Mouse (Mus musculus): ENCODE measurements around the gene Spn.

DNA sequence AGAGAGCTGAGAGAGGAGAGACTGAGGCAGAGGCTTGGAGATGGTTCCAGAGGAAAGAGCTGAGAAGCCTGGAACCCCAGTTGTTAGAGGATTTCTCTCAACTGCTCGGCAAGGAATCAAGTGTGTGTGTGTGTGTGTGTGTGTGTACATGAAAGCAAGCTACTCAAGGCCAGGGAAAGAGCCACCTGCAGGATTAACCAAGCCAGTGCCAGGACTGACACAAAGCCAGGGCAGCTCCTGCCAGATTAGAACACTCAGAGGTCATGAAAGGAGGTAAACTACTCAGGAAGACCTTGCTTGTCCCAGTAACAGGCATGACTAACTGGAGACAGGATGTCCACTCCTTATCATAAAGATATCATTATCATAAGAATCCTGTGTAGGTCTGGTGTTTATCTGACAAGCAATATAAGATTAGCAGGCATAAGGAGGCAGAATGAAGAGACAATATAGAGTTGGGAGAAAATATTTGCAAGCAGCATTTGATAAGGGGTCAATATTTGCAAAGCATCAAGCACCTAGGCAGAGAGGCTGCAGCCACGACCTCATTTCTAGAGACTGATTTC, 36.1 kb downstream of the Spn start:
- TF ChIP-seq CTCF (IDR thresholded peaks at IDR 0.05; ENCODE audit: low read depth, low read length) (0 out of 2 replicates have a peak, but pooled peaks have one; percentile 14), POLR2A (IDR thresholded peaks at IDR 0.05; ENCODE audit: extremely low read depth, insufficient read depth, low read length) (no peak)
